Mouse (Mus musculus): ENCODE data around the gene Cyba. TPM values are rescaled to one million over a fixed set of nuclear protein-coding genes. Genes with fewer than 3 reads are reported as not detected.

The Cyba gene
- total and polyA plus RNA-seq, 3 experiments: 450 to 1,119 (median 848) TPM

- Histone ChIP-seq H3K4me1 (ENCODE audit: control insufficient read depth in 1 of 2, insufficient read depth in 2 of 2) (peaks cover 33 to 82% of the 10 kb centered on the region in 2 experiments), H3K27me3 (replicated peaks) (no peaks in the 10 kb centered on the region), H3K27ac (ENCODE audit: insufficient read depth, low read depth) (no peak overlapping the region; the same call in 1 of the 2 replicates), H3K4me2 (ENCODE audit: insufficient read depth, low read depth, poor library complexity, severe bottlenecking) (no peak overlapping the region), H3K9ac (ENCODE audit: insufficient read depth, low read depth) (no peak overlapping the region), H3K9me3 (replicated peaks; ENCODE audit: low read length) (no peaks in the 10 kb centered on the region), H3K36me3 (replicated peaks in 1 of 2; ENCODE audit: control insufficient read depth in 1 of 2, insufficient read depth in 1 of 2, low read length in 1 of 2) (peaks cover 54 to 84% of the 10 kb centered on the region in 2 experiments), H3K79me2 (replicated peaks; ENCODE audit: control insufficient read depth, extremely low read depth, insufficient read depth, poor library complexity, severe bottlenecking) (peaks cover 34% of the 10 kb centered on the region), H3K4me3 (replicated peaks in 1 of 3; ENCODE audit: low read depth in 2 of 3, low read length in 2 of 3, poor library complexity in 1 of 3) (no peak overlapping the region)
- in situ Hi-C loops (cut with MboI; ENCODE audit: low pct_ligation_motif_present, low pct_unique_long_range_greater_than_20kb, low sequenced_read_pairs) (loop anchor here (25.0 kb wide), 1 partner anchor 839 kb away; the partner anchor contains the start of genes Fbxo31 and Map1lc3b), dilution Hi-C loops (cut with MboI; ENCODE audit: extremely low pct_ligation_motif_present, extremely low pct_unique_long_range_greater_than_20kb, low sequenced_read_pairs) (no loop called here)
- peak; percentile 21 for DNase-seq (ENCODE audit: extremely low read depth)
- TF ChIP-seq ELF1 (IDR thresholded peaks at IDR 0.05; ENCODE audit: low read depth, low read length) (peak; percentile 17; the same call in 1 of the 2 replicates), IRF4 (IDR thresholded peaks at IDR 0.05; ENCODE audit: low read depth, low read length) (no peak), MEF2A (IDR thresholded peaks at IDR 0.05; ENCODE audit: borderline replicate concordance, low read depth, low read length) (no peak), ZC3H11A (IDR thresholded peaks at IDR 0.05; ENCODE audit: low read depth, low read length) (no peak), PAX5 (IDR thresholded peaks at IDR 0.05; ENCODE audit: low read length) (no peak), ZMIZ1 (IDR thresholded peaks at IDR 0.05; ENCODE audit: low read depth, low read length) (no peak), UBTF (IDR thresholded peaks at IDR 0.05; ENCODE audit: low read depth, low read length) (no peak), E2F4 (IDR thresholded peaks at IDR 0.05; ENCODE audit: insufficient replicate concordance, low read depth, low read length) (no peak), MYC (IDR thresholded peaks at IDR 0.05; ENCODE audit: low read depth, low read length) (no peak), BHLHE40 (IDR thresholded peaks at IDR 0.05; ENCODE audit: low read depth, low read length) (no peak), MAZ (IDR thresholded peaks at IDR 0.05; ENCODE audit: low read depth, low read length) (no peak), MXI1 (IDR thresholded peaks at IDR 0.05; ENCODE audit: low read depth, low read length) (no peak), KAT2A (IDR thresholded peaks at IDR 0.05; ENCODE audit: insufficient replicate concordance, low read length) (no peak), TCF12 (IDR thresholded peaks at IDR 0.05; ENCODE audit: low read depth, low read length) (peak; percentile 29; the same call in 1 of the 2 replicates)
Measured at GRCm38 (mm10) chr8:122426145-122426544, 6.6 kb downstream of the Cyba start.

GRCm38 (mm10) chr8:122423659-122424058, 9.1 kb downstream of the Cyba start:
- TF ChIP-seq MXI1 (IDR thresholded peaks at IDR 0.05; ENCODE audit: low read depth, low read length) (no peak), GABPA (IDR thresholded peaks at IDR 0.05; ENCODE audit: insufficient replicate concordance, low read depth, low read length) (no peak), TBP (conservative IDR thresholded peaks at IDR 0.05; ENCODE audit: low read depth, low read length) (no peak), CHD2 (IDR thresholded peaks at IDR 0.05; ENCODE audit: low read length) (no peak), USF1 (IDR thresholded peaks at IDR 0.05; ENCODE audit: low read depth, low read length) (no peak), RAD21 (IDR thresholded peaks at IDR 0.05; ENCODE audit: low read depth, low read length) (no peak), SMC3 (IDR thresholded peaks at IDR 0.05; ENCODE audit: low read depth, low read length) (no peak), ELF1 (IDR thresholded peaks at IDR 0.05; ENCODE audit: low read depth, low read length) (no peak), ZKSCAN1 (IDR thresholded peaks at IDR 0.05; ENCODE audit: borderline replicate concordance, low read depth, low read length) (no peak), TCF12 (IDR thresholded peaks at IDR 0.05; ENCODE audit: low read depth, low read length) (no peak)
- DNase-seq (ENCODE audit: extremely low read depth): no peak
- no peak overlapping the region for H3K9ac ChIP-seq (ENCODE audit: insufficient read depth, low read depth)
- H3K27ac ChIP-seq (ENCODE audit: insufficient read depth, low read depth): no peak overlapping the region
- H3K9me3 ChIP-seq (replicated peaks; ENCODE audit: low read length): no peaks in the 10 kb centered on the region
- H3K79me2 ChIP-seq (replicated peaks; ENCODE audit: control insufficient read depth, extremely low read depth, insufficient read depth, poor library complexity, severe bottlenecking): peaks cover 15% of the 10 kb centered on the region
- H3K4me3 ChIP-seq (replicated peaks in 1 of 3; ENCODE audit: low read depth in 2 of 3, low read length in 2 of 3, poor library complexity in 1 of 3): no peak overlapping the region
- H3K4me2 ChIP-seq (ENCODE audit: insufficient read depth, low read depth, poor library complexity, severe bottlenecking): no peak overlapping the region
- in situ Hi-C loops (cut with MboI; ENCODE audit: low pct_ligation_motif_present, low pct_unique_long_range_greater_than_20kb, low sequenced_read_pairs) (no loop called here), dilution Hi-C loops (cut with MboI; ENCODE audit: extremely low pct_ligation_motif_present, extremely low pct_unique_long_range_greater_than_20kb, low sequenced_read_pairs) (no loop called here)
- H3K4me1 ChIP-seq (ENCODE audit: control insufficient read depth in 1 of 2, insufficient read depth in 2 of 2): peaks cover 27 to 79% of the 10 kb centered on the region in 2 experiments
- H3K36me3 ChIP-seq (replicated peaks in 1 of 2; ENCODE audit: control insufficient read depth in 1 of 2, insufficient read depth in 1 of 2, low read length in 1 of 2): peaks cover 60 to 92% of the 10 kb centered on the region in 2 experiments
- H3K27me3 ChIP-seq (replicated peaks): no peaks in the 10 kb centered on the region

Measured in CH12.LX (cell line).